Mouse (Mus musculus) liver, embryonic 14.5 days (tissue): ENCODE measurements around the gene Szt2.

ENCODE experiments used
- CTCF ChIP-seq: IDR thresholded peaks from 2 replicates; pipeline ENCODE4 v1.5.1; 2016; ENCODE audit warnings: antibody characterized with exemption, low read depth, control low read depth
- EP300 ChIP-seq: IDR thresholded peaks from 2 replicates; pipeline ENCODE4 v1.6.1; 2016; ENCODE audit warnings: antibody characterized with exemption, low read depth

DNA sequence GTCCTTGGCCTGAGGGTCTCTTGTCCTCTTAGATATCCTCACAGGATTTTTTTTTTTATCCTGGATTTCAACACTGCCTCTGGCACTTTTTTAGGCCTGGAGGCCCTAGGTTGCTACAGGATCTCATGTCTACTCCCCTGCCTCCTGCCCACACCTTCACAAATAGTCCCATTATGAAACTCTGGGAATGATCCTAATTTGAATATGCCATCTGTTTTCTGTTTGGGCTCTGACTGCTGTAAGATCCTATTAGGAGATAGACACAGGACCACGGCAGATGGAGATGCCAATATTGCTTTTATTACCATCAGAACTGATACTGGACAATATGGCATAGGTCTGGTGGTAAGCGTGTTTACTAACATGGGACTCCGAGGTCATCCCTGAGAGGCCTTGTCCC lies 57.2 kb downstream of the Szt2 start:
- TF ChIP-seq CTCF (no peak), EP300 (no peak)
